Mouse (Mus musculus) heart, postnatal 4 days (tissue): ENCODE results near the gene 1700102P08Rik. TPM values are rescaled to one million over a fixed set of nuclear protein-coding genes. Genes with fewer than 3 reads are reported as not detected.
A peak's percentile ranks its signal among the peaks of the same experiment; 100 is the strongest.

Experiments
- DNase-seq: peaks from one replicate; pipeline ENCODE4 v3.0.0; 2021
- total RNA-seq, 2 experiments: library from RNA; stranded (reverse); gene quantifications; 2 replicates each; pipeline ENCODE4 v1.2.3; 2021

The 1700102P08Rik gene
- total RNA-seq, 2 experiments from 2014 or later, result 0.64 to 1.1 TPM

DNA sequence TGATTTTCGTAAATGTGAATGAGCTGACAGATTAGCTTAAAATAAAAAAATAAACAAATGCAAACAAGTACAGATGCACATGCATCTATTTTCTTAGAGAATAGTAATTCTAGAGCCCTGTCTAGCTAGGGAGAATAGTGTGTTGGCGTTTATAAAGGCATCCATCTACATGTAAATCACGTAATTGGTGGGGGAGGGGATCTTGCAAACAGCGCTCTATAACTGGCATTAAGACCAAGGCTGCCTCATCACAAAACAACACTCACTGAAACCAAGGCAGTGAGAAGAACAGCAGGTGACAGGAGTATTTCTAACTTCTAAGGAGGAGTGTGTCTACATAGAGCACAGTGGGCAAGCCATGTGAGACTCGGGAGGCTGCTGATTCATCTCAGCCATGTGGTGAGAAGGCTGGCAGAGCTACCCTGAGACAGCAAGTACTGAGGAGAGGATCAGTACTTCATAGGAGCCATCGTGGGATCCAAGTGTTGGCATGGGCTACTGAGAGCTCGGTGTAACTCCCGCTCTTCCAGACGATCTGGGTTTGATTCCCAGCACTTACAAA is 18.9 kb downstream of the 1700102P08Rik start:
- no peak for DNase-seq

DNA sequence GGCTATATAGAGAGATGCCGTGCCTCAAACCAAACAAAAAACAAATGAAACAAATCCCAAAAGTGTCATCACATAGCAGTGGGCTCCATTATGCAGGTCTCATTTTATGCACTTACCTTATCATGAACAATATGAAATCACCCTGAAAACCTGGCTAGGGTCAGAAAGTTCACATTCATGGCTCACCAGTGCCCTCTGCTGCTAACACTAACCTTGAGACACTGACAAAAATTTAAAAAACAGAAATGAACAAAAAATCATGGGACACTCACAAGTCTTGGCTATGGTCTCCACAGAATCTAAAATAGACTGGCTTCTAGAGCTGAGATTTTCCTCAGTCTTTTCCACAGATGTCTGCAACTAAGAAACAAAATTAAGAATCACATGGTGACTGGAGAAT is 19.6 kb downstream of the 1700102P08Rik start:
- peak; percentile 40 for DNase-seq

DNA sequence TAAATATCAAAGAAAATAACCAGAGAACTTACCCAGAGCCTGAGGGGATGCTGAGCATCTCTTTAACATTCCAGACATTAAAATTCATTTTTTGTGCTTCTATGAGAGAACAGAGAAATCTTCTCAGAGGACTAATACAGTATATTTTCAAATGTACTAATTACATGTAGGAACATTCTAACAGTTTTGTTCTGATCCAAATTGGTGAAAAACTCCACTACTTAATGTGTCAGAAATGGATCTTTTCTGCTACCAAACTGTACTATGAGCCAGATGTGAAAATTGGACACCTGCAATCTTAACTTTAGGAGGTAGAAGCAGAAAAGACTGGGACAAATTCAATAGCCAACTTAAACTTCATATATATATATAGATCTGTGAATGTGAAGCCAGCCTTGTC is 35.8 kb downstream of the 1700102P08Rik start, which contains the start of gene Ccdc36:
Gene Ccdc36, minus strand, starts transcription at position 101 of the 400 bp plus-strand sequence.
- no peak for DNase-seq

DNA sequence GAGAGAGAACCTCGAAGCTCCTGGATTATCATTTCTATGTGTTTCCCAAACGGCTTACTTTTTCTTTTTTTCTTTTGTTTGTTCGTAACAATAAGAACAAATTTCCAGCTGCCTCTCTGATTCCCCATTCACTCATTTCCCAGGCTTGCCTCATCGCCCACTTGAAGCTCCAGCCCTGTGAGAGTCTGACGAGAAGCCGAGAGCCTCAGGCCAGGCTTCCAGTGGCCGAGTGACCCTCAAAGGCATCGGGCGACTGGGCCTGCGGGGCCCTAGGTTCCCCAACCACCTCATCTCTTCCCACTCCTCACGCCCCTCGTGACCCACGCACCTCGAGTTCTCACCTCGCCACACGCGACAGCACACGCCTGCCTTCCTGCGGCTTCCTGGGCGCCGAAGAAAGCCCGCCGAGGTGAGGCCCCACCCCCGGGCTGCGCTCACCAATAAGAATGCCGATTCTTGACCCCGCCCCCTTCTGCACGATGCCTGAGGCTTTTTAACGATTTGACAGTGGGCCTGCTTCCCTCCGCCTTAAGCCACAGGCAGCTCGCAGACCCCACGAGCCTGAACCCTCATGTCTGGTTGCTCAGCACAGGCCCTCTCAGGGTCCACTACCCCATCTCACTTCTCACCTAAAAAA is 38.9 kb downstream of the 1700102P08Rik start:
- peak; percentile 22 for DNase-seq

DNA sequence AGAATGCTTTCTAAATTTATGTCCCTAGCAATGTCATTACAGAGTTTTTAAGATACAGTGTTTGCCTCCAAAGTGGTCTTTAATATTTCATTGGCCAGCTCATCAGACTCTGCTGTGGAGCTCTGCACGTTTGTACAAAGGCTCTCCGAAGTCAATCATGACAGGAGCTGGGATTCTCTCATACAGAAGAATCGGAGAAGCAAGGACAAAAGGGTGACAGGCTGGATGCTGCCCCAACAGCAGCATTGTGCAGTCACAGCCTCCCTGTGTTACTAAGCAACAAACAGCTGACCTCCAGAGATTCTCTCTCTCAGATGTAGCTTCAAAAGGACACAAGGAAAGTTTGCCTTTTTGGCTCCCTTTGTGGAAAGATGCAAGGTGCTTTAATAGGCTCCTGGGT is 43.6 kb downstream of the 1700102P08Rik start, which contains the start of gene BC048562:
Gene BC048562, plus strand, starts transcription at position 301 of the 400 bp plus-strand sequence.
- DNase-seq, result no peak

DNA sequence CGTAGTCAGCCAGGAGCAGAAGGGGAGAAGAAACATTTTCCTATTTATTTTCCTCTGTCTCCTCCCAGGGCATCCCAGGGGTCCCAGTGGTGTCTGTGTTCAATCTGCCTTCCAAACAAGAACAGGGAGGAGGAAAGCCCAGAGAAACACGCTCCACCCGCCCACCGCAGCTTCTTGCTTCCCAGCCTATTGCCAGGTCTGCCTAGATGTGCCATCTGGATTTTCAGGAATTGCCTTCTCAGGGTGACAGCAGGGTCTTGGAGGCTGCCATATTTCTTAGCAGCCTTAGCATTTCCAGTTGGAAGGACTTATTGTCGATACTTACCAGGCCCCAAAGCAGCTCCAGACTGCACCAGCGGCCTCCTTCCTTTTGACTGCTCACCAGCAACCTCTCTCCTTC is 46.6 kb downstream of the 1700102P08Rik start:
- DNase-seq, result no peak

DNA sequence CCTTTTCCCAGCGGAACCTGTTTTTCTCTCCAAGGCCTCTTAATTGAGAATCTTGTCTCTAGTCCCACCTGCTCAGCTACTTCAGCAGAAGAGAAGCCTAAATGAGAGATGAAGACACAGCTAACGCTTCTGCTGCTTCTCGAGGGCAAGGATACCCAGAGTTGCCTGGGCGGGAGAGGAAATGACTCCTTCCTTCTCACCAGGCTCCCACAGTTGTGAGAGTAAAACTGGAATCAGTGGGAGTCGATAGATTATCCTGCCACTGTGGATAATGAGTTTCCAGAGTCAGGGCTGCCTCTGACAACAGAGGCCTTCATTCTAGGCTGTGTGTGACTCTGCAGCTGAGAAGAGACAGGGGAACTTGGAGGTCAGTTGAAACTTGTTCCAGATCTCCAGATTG is 47.9 kb downstream of the 1700102P08Rik start:
- no peak for DNase-seq

DNA sequence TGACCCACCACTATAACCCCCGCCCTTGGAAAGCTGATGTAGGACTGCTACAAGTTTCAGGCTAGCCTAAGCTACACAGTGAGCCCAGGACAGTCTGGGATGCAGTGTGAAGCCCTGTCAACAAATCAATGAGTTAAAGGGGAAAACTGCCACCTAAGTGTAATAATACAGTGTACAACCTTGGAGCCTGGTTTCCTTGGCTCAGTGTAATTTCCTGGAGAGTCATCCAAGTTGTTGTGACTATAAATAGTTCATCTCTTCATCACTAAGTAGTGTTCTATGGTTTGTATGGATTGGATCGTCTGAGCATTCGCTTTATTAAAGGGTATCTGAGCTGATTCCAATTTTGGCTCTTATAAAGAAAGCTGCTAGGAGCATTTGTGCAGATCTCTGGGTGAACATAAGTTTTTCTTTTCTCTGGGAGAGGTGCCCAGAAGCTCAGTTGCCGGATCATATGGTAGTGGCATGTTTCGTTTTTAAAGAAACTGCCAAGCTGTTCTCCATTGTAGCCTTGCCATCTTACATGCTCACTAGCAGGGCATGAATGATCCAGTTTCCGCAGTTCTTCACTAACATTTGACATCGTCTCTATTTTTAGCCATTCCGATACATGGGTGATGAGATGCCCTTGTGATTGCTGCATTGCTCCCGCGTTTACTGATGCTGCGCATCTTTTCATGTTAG is 48.8 kb downstream of the 1700102P08Rik start:
- no peak for DNase-seq

DNA sequence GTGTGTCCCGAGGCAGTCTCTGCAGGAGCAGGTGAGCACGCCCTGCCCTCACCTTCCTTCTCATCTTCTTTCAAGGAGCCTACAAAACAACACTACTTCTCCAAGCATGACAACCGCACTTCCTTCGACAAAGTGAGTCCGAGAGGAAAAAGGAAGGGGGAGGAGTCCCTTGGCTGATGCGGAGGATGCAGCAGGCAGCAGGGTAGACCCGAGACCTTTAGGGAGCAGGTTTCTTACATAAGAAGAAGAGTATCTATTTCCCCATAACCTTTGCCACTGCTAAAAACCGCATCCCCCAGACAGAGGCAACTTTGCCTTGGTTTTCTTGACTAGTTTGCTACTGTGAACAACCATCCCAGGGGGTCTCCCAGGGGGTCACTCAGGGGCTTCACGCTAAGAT is 52.5 kb downstream of the 1700102P08Rik start:
- DNase-seq, result no peak

DNA sequence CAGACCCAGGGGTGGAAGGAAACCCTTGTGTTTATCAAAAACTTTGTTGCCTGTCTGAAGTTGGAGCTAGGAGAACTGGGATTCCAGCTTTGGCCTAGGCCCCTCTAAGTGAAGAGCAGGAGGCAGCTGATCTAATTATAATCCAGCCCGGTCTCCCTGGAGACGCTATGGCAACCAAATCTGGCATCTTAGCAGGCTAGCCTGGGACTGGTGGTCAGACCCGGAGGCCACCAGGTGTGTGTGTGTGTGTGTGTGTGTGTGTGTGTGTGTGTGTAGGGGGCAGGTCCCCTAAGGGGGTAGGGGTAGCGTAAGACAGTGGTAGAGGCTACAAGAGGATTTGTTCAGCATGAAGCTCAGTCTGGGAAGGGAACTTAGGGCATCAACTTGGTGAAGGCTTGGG is 57.3 kb downstream of the 1700102P08Rik start:
- DNase-seq, result peak; percentile 79

DNA sequence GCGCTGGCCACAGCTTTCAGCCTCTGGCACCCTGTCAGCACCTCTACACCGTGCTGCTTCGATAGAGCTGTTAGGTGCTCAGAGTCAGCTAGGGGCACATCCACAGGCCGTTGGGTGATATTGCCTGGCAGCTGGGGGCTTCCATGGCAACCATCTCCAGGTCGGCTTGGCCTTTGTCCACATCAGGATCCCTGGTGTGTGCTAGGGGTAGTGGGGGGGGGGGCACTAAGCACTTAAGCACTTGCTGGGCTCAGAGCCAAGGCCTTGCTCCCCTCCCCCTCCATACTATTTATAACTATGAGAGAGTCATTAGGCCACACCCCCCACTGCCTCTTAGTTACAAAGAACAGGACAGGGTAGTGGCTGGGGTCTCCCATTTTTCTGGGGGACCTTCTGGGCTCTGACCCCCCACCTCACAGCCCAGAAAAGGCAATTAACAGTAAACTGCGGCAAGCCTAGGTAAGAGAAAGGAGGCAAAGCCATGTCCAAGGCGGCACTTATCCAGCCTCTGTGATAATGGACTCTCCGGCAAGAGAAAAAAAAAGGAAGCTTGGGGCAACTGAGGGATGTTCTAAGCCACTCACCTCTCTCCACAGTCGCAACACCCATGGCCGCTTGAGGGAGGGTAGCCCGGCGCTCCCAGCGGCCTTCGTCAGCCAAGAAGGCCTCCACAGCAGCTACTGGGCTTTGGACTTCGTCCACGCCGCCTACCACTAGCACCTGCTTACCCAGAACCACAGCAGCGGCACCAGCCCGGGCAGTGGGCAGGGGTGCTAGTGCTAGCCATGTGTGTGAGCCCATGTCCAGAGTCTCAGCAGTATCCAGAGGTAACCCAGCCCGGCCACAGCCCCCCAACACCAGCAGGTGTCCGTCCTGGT is 57.9 kb downstream of the 1700102P08Rik start:
- peak; percentile 88 for DNase-seq

DNA sequence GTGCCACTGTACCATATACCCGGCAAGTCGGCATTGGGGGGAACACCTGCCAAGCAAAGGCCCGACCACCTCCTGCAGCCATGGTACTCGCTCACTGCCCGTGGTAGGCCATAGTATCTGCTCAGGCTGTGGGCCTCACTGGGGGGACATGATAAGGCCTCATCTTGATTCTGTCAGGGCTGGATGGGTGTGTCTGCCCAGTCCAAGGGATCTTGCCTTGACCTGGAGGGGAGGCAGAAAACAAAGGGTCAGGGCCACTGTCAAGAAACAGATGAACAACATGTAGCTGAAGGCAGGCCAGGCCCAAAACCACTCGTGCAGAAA is 58.5 kb downstream of the 1700102P08Rik start:
- DNase-seq, result no peak

DNA sequence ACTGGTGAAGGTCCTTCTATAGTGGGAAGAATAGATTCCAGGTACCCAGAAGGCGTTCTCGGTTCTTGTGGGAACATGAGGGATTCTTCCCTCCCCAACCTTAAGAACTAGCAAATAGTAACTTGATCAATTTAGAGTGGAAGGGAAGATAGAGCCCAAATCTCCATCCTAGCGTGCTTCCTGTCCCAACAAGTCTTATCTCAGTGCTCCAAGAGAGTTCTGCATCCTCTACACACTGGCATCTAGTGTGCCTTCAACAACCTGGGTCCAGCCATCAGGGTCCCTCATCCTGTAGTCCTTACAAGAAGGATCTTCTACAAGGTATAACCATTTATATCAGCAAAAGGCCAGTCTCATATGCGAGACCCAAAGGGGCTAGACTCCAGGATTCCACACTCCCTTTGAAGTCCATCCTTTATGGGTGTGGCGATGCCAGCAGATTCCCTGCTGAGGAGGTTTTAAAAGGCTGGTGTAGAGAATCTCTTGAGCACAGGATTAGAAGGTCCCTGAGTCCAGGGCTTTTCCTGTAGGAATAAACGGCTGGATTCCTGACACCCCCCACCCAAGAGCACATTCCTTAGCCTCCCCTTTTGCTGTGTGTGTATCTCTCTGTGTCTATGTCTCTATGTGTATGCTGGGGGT is 59.0 kb downstream of the 1700102P08Rik start:
- no peak for DNase-seq

DNA sequence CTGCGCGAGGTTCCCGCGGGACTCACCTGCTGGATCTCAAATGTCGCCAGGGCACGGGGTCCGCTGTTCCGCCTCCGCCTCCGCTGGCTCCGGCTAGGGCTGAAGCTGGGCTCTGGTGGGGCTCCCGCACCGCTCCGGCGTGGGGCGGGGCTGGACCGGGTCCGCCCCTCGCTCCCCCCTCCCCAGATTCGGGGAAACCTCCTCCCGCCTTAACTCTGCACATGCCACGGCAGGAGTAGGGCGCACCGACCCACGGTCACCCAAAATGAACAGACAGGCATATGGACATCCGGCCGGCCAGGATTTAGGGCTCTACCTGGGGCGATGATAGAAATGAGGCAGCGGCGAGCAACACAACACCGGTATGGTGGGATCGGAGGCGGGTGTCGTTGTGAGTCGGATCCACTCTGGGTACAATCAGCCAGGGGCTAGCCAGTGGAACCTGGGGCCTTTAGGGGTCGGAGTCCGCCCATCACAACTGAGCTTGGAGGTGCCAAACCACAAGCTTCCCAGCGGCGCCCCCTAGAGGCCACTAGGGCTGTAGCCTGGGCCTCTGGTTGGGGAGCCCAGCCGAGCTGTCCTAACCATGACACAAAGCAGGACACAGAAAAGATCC is 59.8 kb downstream of the 1700102P08Rik start:
- peak; percentile 96 for DNase-seq

DNA sequence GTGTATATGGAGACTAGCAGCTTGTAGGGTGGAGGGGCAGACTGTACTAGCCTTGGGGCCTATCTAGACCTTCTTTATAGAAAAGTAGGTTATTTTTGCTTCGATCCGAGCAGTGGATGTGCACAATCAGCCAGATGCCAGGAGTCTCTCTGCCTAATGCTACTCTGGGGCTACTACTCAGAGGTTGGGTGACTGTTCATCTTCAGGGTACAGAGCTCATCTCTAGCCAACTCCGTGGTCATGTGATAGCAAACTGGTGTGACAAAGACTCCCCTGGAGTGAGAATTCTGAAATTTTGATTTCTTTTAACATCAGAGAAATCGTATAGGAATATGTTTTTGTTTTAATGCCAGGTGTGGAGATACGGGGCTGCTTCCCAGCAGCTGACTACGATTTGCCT is 60.3 kb downstream of the 1700102P08Rik start:
- no peak for DNase-seq

DNA sequence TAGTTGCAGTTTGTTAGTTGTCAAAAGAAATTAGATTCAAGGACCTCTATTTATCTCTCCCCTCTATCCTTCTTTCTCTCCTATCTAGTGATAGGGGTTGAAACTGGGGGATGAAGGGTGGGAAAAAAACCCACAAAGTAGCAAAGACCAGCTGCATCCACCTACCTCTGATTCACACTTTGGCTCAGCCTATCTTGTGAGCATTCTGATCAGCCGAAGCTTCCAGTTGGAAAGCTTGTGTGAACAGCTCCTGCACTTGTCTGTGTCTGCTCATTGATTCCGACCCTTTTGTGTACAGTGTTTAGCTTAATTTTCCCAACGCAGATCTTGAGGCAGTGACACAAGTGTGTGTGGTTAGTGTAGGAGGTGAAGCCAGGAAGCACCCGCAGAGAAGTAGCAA is 60.9 kb downstream of the 1700102P08Rik start:
- no peak for DNase-seq

DNA sequence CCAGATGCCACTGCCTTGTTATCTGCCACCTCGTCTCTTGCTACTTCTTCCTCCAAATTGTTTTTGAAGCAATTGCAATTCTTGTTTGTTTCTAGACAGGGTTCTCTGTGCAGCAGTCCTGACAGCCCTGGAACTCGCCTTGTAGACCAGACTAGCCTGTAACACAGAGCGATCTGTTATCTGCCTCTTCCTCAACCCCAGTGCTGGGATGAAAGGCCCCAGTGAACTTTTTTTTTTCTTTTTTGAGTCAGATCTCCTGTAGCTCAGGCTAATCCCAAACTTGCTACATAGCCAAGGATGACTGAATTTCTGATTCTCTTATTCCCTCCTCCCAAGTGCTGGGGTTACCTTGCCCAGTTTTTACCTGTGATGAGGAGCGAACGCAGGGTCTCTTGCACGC is 61.8 kb downstream of the 1700102P08Rik start:
- DNase-seq, result no peak

DNA sequence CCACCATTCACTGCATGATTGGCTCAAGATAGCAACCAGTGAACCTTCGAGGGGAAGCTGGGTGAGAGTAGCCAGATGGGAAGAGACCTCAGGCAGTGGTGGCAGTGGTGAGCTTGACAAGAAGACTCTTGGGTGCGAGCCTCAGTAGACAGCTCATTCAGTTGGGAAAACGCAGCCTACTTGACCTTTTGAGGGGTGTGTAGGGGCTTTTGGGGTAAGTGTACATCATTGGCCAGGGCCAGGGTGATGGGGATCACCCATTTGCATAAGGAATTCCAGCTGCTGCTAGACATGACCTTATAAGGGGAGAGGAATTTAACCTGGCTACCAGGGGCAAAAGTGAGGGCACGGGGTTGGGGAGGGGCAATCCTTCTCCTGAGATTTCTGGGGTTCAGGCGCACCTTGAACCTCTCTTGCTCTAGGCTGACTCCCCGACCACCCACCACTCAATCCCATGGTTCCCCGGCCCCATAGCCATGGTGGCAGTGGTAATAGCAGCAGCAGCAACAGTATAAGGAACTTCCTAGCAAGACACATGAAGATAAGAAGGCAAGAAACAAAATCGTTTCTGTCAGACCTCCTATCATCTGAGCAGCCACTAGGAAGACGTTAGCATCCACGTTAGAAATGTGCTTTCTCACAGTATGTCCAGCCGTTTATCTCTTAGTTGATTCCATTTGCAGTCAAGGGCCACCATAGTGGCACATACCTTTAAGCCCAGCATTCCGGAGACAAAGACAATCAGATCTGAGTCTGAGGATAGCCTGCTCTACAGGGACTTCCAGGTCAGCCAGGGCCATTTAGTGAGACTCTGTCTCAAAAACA is 63.4 kb downstream of the 1700102P08Rik start:
- no peak for DNase-seq

DNA sequence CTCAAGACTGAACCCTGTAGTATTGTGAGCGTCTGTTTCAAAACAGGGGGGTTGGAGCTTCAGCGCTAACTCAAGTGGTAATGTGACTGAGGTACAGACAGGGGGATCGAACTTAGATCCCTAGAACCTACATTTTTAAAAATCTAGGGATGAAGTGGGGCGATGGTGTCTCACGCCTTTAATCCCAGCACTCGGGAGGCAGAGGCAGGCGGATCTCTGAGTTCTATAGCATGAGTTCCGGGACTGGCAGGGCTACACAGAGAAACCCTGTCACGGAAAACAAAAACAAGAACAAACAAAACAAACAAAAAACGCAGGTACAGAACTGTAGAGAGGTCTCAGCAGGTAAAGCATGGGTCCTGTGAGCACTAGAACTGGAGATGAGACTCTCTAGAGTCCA is 64.3 kb downstream of the 1700102P08Rik start:
- DNase-seq, result no peak

DNA sequence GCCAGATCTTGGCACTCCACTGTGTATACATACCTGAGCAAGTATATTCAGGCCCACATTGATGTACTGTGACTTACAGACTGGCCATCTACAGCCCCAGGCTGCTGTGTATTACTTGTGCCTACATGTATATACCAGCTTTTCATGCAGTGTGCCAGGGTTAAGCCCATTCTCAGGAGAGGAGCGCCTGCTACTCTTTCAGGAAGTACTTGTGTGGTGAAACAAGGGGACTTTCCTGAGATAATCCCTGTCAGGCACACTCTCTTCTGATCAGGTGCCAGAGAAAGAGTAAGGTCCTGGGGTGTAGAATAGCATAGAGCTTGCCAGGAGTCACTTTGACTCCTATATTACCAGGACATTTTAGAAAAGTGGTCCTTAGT is 67.3 kb downstream of the 1700102P08Rik start:
- no peak for DNase-seq
